Mouse (Mus musculus): ENCODE measurements around the gene Banp. TPM values are rescaled to one million over a fixed set of nuclear protein-coding genes. Genes with fewer than 3 reads are reported as not detected.

Banp gene
- total and polyA plus RNA-seq, 3 experiments: 35.7 to 50.7 (median 42.5) TPM

GRCm38 (mm10) chr8:121932026-121932667, 17.4 kb upstream of the Banp start:
- no peak for DNase-seq (ENCODE audit: low spot score)
- no peak overlapping the region for H3K4me3 ChIP-seq (ENCODE audit: low read depth, low read length)
- H3K27me3 ChIP-seq (ENCODE audit: insufficient read depth, low read length): peaks cover 34% of the 10 kb centered on the region
- ATAC-seq (ENCODE audit: extremely low read depth, insufficient number of reproducible peaks, low FRiP score, poor library complexity, severe bottlenecking): no peak
- peaks cover 15% of the 10 kb centered on the region for H3K4me1 ChIP-seq (ENCODE audit: insufficient read depth, low read depth, low read length)
- TF ChIP-seq GATA1 (IDR thresholded peaks at IDR 0.05; ENCODE audit: borderline replicate concordance, low read length) (no peak), POLR2AphosphoS5 (IDR thresholded peaks at IDR 0.05; ENCODE audit: insufficient replicate concordance, low read depth, low read length) (no peak), GATA2 (IDR thresholded peaks at IDR 0.05; ENCODE audit: borderline replicate concordance, low read depth, low read length) (no peak), CTCF (IDR thresholded peaks at IDR 0.05; ENCODE audit: low read depth, low read length) (no peak), TAL1 (conservative IDR thresholded peaks at IDR 0.05; ENCODE audit: low read depth, low read length) (no peak)
- H3K9me3 ChIP-seq (replicated peaks): no peaks in the 10 kb centered on the region
- H3K36me3 ChIP-seq (replicated peaks): no peaks in the 10 kb centered on the region

GRCm38 (mm10) chr8:121932668-121933520, 16.7 kb upstream of the Banp start:
- Histone ChIP-seq H3K4me1 (ENCODE audit: insufficient read depth, low read depth, low read length) (peaks cover 10% of the 10 kb centered on the region), H3K9me3 (replicated peaks) (no peaks in the 10 kb centered on the region), H3K27me3 (ENCODE audit: insufficient read depth, low read length) (peaks cover 35% of the 10 kb centered on the region), H3K4me3 (ENCODE audit: low read depth, low read length) (no peak overlapping the region), H3K36me3 (replicated peaks) (no peaks in the 10 kb centered on the region)
- no peak for ATAC-seq (ENCODE audit: extremely low read depth, insufficient number of reproducible peaks, low FRiP score, poor library complexity, severe bottlenecking)
- DNase-seq (ENCODE audit: low spot score): no peak
- no peak for TF ChIP-seq CTCF (IDR thresholded peaks at IDR 0.05; ENCODE audit: low read depth, low read length)
- no peak for TF ChIP-seq GATA2 (IDR thresholded peaks at IDR 0.05; ENCODE audit: borderline replicate concordance, low read depth, low read length)
- no peak for TF ChIP-seq GATA1 (IDR thresholded peaks at IDR 0.05; ENCODE audit: borderline replicate concordance, low read length)
- no peak for TF ChIP-seq TAL1 (conservative IDR thresholded peaks at IDR 0.05; ENCODE audit: low read depth, low read length)
- TF ChIP-seq POLR2AphosphoS5 (IDR thresholded peaks at IDR 0.05; ENCODE audit: insufficient replicate concordance, low read depth, low read length): no peak

- no peaks in the 10 kb centered on the region for H3K36me3 ChIP-seq (replicated peaks)
- peak; percentile 45; the same call in 1 of the 2 replicates for ATAC-seq (ENCODE audit: extremely low read depth, insufficient number of reproducible peaks, low FRiP score, poor library complexity, severe bottlenecking)
- no peak overlapping the region for H3K4me3 ChIP-seq (ENCODE audit: low read depth, low read length)
- H3K27me3 ChIP-seq (ENCODE audit: insufficient read depth, low read length): peaks cover 30% of the 10 kb centered on the region
- peaks cover 17% of the 10 kb centered on the region for H3K4me1 ChIP-seq (ENCODE audit: insufficient read depth, low read depth, low read length)
- H3K9me3 ChIP-seq (replicated peaks): no peaks in the 10 kb centered on the region
- TF ChIP-seq POLR2AphosphoS5 (IDR thresholded peaks at IDR 0.05; ENCODE audit: insufficient replicate concordance, low read depth, low read length) (no peak), GATA2 (IDR thresholded peaks at IDR 0.05; ENCODE audit: borderline replicate concordance, low read depth, low read length) (no peak), CTCF (IDR thresholded peaks at IDR 0.05; ENCODE audit: low read depth, low read length) (no peak), TAL1 (conservative IDR thresholded peaks at IDR 0.05; ENCODE audit: low read depth, low read length) (no peak)
- no peak for DNase-seq (ENCODE audit: low spot score)
These were observed 15.0 kb upstream of the Banp start for GRCm38 (mm10) chr8:121934506-121934905.

GRCm38 (mm10) chr8:121934923-121935322, 14.6 kb upstream of the Banp start:
- no peaks in the 10 kb centered on the region for H3K36me3 ChIP-seq (replicated peaks)
- no peaks in the 10 kb centered on the region for H3K9me3 ChIP-seq (replicated peaks)
- H3K4me1 ChIP-seq (ENCODE audit: insufficient read depth, low read depth, low read length): peaks cover 17% of the 10 kb centered on the region
- H3K27me3 ChIP-seq (ENCODE audit: insufficient read depth, low read length): peaks cover 34% of the 10 kb centered on the region
- ATAC-seq (ENCODE audit: extremely low read depth, insufficient number of reproducible peaks, low FRiP score, poor library complexity, severe bottlenecking) (no peak), DNase-seq (ENCODE audit: low spot score) (no peak)
- TF ChIP-seq CTCF (IDR thresholded peaks at IDR 0.05; ENCODE audit: low read depth, low read length) (no peak), TAL1 (conservative IDR thresholded peaks at IDR 0.05; ENCODE audit: low read depth, low read length) (no peak), GATA1 (IDR thresholded peaks at IDR 0.05; ENCODE audit: borderline replicate concordance, low read length) (no peak), POLR2AphosphoS5 (IDR thresholded peaks at IDR 0.05; ENCODE audit: insufficient replicate concordance, low read depth, low read length) (no peak), GATA2 (IDR thresholded peaks at IDR 0.05; ENCODE audit: borderline replicate concordance, low read depth, low read length) (no peak)
- no peak overlapping the region for H3K4me3 ChIP-seq (ENCODE audit: low read depth, low read length)

GRCm38 (mm10) chr8:121935341-121936294, 13.9 kb upstream of the Banp start:
- TF ChIP-seq POLR2AphosphoS5 (IDR thresholded peaks at IDR 0.05; ENCODE audit: insufficient replicate concordance, low read depth, low read length) (no peak), TAL1 (conservative IDR thresholded peaks at IDR 0.05; ENCODE audit: low read depth, low read length) (no peak), GATA2 (IDR thresholded peaks at IDR 0.05; ENCODE audit: borderline replicate concordance, low read depth, low read length) (no peak), GATA1 (IDR thresholded peaks at IDR 0.05; ENCODE audit: borderline replicate concordance, low read length) (no peak), CTCF (IDR thresholded peaks at IDR 0.05; ENCODE audit: low read depth, low read length) (no peak)
- Histone ChIP-seq H3K4me3 (ENCODE audit: low read depth, low read length) (no peak overlapping the region), H3K27me3 (ENCODE audit: insufficient read depth, low read length) (peaks cover 30% of the 10 kb centered on the region), H3K36me3 (replicated peaks) (no peaks in the 10 kb centered on the region), H3K9me3 (replicated peaks) (no peaks in the 10 kb centered on the region), H3K4me1 (ENCODE audit: insufficient read depth, low read depth, low read length) (peaks cover 17% of the 10 kb centered on the region)
- DNase-seq (ENCODE audit: low spot score) (no peak), ATAC-seq (ENCODE audit: extremely low read depth, insufficient number of reproducible peaks, low FRiP score, poor library complexity, severe bottlenecking) (no peak)
